Mouse (Mus musculus) CH12.LX (cell line): ENCODE data around the gene Slc10a4.

Experiments
- CHD1 ChIP-seq: IDR thresholded peaks from 2 replicates; pipeline ENCODE4 v1.6.1; 2012; ENCODE audit warnings: low read depth, low read length, improper control_type of control experiment, inconsistent platforms
- CTCF ChIP-seq, 2 experiments: IDR thresholded peaks in 1 of 2; conservative IDR thresholded peaks in 1 of 2; 2 replicates each; pipeline ENCODE4 v1.5.1; 2011 to 2012; ENCODE audit warnings: low read depth in 2 of 2, low read length in 2 of 2, improper control_type of control experiment in 1 of 2, inconsistent platforms in 1 of 2, mild to moderate bottlenecking in 1 of 2, moderate library complexity in 1 of 2
- E2F4 ChIP-seq: IDR thresholded peaks from 2 replicates; pipeline ENCODE4 v1.6.1; 2011; ENCODE audit warnings: low read depth, low read length, improper control_type of control experiment; ENCODE audit not compliant: insufficient replicate concordance
- EP300 ChIP-seq: IDR thresholded peaks from 2 replicates; pipeline ENCODE4 v1.6.1; 2011; ENCODE audit warnings: low read length, improper control_type of control experiment
- HCFC1 ChIP-seq: IDR thresholded peaks from 2 replicates; pipeline ENCODE4 v1.6.1; 2012; ENCODE audit warnings: low read depth, mild to moderate bottlenecking, inconsistent platforms, low read length, improper control_type of control experiment
- JUN ChIP-seq: IDR thresholded peaks from 2 replicates; pipeline ENCODE4 v1.6.1; 2011; ENCODE audit warnings: low read depth, mild to moderate bottlenecking, low read length, improper control_type of control experiment, moderate library complexity; ENCODE audit not compliant: insufficient read depth
- JUND ChIP-seq: conservative IDR thresholded peaks from 2 replicates; pipeline ENCODE4 v1.6.1; 2011; ENCODE audit warnings: low read depth, low read length, improper control_type of control experiment
- MAZ ChIP-seq: IDR thresholded peaks from 2 replicates; pipeline ENCODE4 v1.6.1; 2012; ENCODE audit warnings: low read depth, mild to moderate bottlenecking, inconsistent platforms, low read length, improper control_type of control experiment, moderate library complexity
- MEF2A ChIP-seq: IDR thresholded peaks from 2 replicates; pipeline ENCODE4 v1.6.1; 2014; ENCODE audit warnings: low read depth, mild to moderate bottlenecking, inconsistent platforms, low read length, improper control_type of control experiment, borderline replicate concordance
- MYC ChIP-seq: IDR thresholded peaks from 2 replicates; pipeline ENCODE4 v1.6.1; 2011; ENCODE audit warnings: low read depth, mild to moderate bottlenecking, improper control_type of control experiment, low read length
- PAX5 ChIP-seq: IDR thresholded peaks from 2 replicates; pipeline ENCODE4 v1.6.1; 2012; ENCODE audit warnings: low read length, inconsistent platforms, mixed read lengths
- POLR2A ChIP-seq: IDR thresholded peaks from 2 replicates; pipeline ENCODE4 v1.6.1; 2011; ENCODE audit warnings: low read depth, mild to moderate bottlenecking, improper control_type of control experiment, low read length
- USF2 ChIP-seq: conservative IDR thresholded peaks from 2 replicates; pipeline ENCODE4 v1.6.1; 2011; ENCODE audit warnings: low read depth, low read length, improper control_type of control experiment
- ZNF384 ChIP-seq: IDR thresholded peaks from 2 replicates; pipeline ENCODE4 v1.6.1; 2012; ENCODE audit warnings: low read depth, low read length, improper control_type of control experiment, inconsistent platforms

GRCm38 (mm10) chr5:72989756-72990155, 16.9 kb upstream of the Slc10a4 start:
- TF ChIP-seq MEF2A (no peak), E2F4 (no peak), CTCF (conservative IDR thresholded peaks at IDR 0.05 in 1 of 2, IDR thresholded peaks at IDR 0.05 in 1 of 2; ENCODE audit: low read depth in 2 of 2, low read length in 2 of 2) (no peak), PAX5 (no peak), JUN (no peak), EP300 (no peak), MYC (no peak), POLR2A (no peak), HCFC1 (no peak), MAZ (no peak), ZNF384 (no peak), CHD1 (no peak), USF2 (no peak), JUND (no peak)
